Mouse (Mus musculus) midbrain, embryonic 15.5 days (tissue): Measurements from ENCODE around the gene Rcan2. TPM values are rescaled to one million over a fixed set of nuclear protein-coding genes. Genes with fewer than 3 reads are reported as not detected.
A peak's percentile ranks its signal among the peaks of the same experiment; 100 is the strongest.

ENCODE experiments used
- ATAC-seq: fragments of 200-750 bp; cut with Nextera tagmentation; replicated peaks from 2 replicates; pipeline ENCODE4 v1.8.0; 2017; ENCODE audit warnings: moderate TSS enrichment
- H3K27ac ChIP-seq: fragments of 300-500 bp; sonication (generic); 2 replicates; pipeline ENCODE4 v1.5.1; 2015; ENCODE audit warnings: mild to moderate bottlenecking, inconsistent platforms
- H3K27me3 ChIP-seq: fragments of 300-500 bp; sonication (generic); replicated peaks from 2 replicates; pipeline ENCODE4 v1.6.1; 2015; ENCODE audit warnings: inconsistent platforms
- H3K36me3 ChIP-seq: fragments of 300-500 bp; sonication (generic); replicated peaks from 2 replicates; pipeline ENCODE4 v1.6.1; 2015; ENCODE audit warnings: inconsistent platforms
- H3K4me1 ChIP-seq: fragments of 300-500 bp; sonication (generic); 2 replicates; pipeline ENCODE4 v1.6.1; 2015; ENCODE audit warnings: inconsistent platforms
- H3K4me2 ChIP-seq: fragments of 300-500 bp; sonication (generic); 2 replicates; pipeline ENCODE4 v1.6.1; 2015; ENCODE audit warnings: inconsistent platforms, mild to moderate bottlenecking, moderate library complexity
- H3K4me3 ChIP-seq: fragments of 300-500 bp; sonication (generic); 2 replicates; pipeline ENCODE4 v1.5.1; 2015; ENCODE audit warnings: mild to moderate bottlenecking, inconsistent platforms
- H3K9ac ChIP-seq: fragments of 300-500 bp; sonication (generic); 2 replicates; pipeline ENCODE4 v1.6.1; 2015; ENCODE audit warnings: mild to moderate bottlenecking, inconsistent platforms
- H3K9me3 ChIP-seq: fragments of 300-500 bp; sonication (generic); 2 replicates; pipeline ENCODE4 v1.6.1; 2016; ENCODE audit warnings: inconsistent platforms
- WGBS: fragments of 180-500 bp; shearing (Covaris S2); methylation state at CpG from one replicate; pipeline ENCODE4 v1.1.7; 2015; ENCODE audit warnings: mixed read lengths; 5-methylcytosine and 5-hydroxymethylcytosine counted together
- polyA plus RNA-seq: library from polyadenylated mRNA; unstranded; fragments of >200 nt; fragmentation: Nextera tagmentation; extraction: Ambion mirVana; gene quantifications from 2 replicates; pipeline ENCODE4 v1.2.1, GENCODE M21; 2015

Rcan2 gene
- polyA plus RNA-seq, 1 experiment from 2014 or later: 128 TPM

DNA sequence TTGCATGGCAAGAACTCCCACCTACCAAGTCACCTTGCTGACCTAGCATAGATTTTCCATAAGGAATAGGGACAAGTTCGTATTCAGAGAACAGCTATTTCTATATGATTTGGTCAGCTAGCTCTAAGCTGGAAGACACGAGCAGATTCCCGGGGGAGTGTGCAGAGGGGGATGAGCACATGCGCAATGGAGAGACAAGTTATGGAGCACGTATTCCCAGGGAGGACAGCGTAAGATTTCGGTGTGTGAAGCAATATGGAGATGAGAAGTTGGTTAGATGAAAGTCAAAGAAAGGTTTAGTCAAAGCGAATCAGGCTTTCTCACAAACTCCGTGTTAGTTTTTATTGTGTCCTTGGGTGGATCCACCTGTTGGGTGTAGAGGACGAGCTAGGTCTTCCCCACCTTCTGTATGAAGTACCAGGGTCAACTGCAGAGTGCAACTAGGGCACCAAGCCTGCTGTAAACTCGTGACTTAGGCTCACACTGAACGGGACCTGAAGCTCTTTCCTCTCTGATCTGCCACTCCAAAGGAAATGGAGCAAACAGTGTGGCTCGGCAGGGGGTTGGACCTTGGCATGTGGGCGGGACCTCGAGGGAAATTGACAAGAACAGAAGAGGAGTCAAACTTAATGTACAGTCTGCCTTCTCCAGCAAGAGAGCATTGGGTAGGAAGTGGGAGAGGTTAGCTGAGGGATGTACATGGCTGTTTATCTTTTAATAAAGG is 31.4 kb downstream of the Rcan2 start:
- no peaks in the 10 kb centered on the region for H3K9me3 ChIP-seq
- no peak overlapping the region for H3K4me3 ChIP-seq
- no peak overlapping the region for H3K4me2 ChIP-seq
- no peak overlapping the region for H3K27ac ChIP-seq
- no peaks in the 10 kb centered on the region for H3K27me3 ChIP-seq
- H3K9ac ChIP-seq: no peak overlapping the region
- 77% methylated on average over 15 of the region's 15 CpGs for WGBS
- peaks cover 5% of the 10 kb centered on the region; the same call in 1 of the 2 replicates for H3K4me1 ChIP-seq
- H3K36me3 ChIP-seq: no peaks in the 10 kb centered on the region
- no peak for ATAC-seq

DNA sequence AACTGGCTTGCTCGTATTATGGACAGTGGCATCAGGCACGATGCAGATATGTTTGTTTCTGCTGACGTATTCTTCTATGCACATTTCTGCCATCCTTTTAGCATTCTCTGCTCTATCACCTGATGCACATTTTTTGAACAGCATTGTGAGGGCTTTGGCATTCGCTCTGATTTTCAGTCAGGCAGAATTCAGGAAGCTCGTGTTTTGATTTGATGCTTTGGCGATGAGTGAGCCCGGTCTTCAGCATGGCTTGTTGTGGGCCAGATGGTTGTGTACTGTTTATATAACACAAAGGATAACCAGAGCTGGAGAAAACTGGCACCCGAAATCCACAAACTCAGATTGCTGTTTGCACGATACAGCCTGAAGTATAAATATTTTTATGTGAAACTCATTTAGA is 39.1 kb downstream of the Rcan2 start:
- H3K27me3 ChIP-seq: no peaks in the 10 kb centered on the region
- H3K27ac ChIP-seq: no peak overlapping the region
- H3K9ac ChIP-seq: no peak overlapping the region
- H3K4me3 ChIP-seq: no peak overlapping the region
- H3K36me3 ChIP-seq: no peaks in the 10 kb centered on the region
- WGBS: 91% methylated on average over 9 of the region's 9 CpGs
- no peaks in the 10 kb centered on the region for H3K9me3 ChIP-seq
- no peak overlapping the region for H3K4me2 ChIP-seq
- ATAC-seq: no peak
- no peaks in the 10 kb centered on the region for H3K4me1 ChIP-seq

DNA sequence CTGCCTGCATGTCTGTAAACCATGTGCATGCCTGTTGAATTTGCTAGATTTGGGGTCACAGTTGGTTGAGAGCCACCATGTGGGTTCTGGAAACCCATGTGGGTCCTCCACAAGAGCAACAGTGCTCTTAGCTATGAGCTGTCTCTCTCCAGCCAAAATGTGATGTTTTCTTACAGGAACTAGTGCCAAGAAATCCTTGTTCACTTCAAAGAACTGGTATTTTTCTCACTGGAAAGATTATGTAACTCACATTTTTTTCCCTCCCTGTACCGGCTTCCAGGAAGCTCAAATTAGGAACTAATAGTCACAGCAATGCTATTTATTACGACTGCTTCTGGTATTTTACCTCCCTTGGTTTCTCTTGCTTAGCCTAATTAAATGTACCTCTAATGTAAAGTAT is 45.6 kb downstream of the Rcan2 start:
- Histone ChIP-seq H3K4me2 (no peak overlapping the region), H3K9me3 (no peaks in the 10 kb centered on the region), H3K27ac (no peak overlapping the region), H3K9ac (no peak overlapping the region), H3K27me3 (no peaks in the 10 kb centered on the region), H3K36me3 (no peaks in the 10 kb centered on the region), H3K4me1 (no peaks in the 10 kb centered on the region), H3K4me3 (no peak overlapping the region)
- no peak for ATAC-seq
- WGBS: 80% methylated on average over 2 of the region's 2 CpGs

DNA sequence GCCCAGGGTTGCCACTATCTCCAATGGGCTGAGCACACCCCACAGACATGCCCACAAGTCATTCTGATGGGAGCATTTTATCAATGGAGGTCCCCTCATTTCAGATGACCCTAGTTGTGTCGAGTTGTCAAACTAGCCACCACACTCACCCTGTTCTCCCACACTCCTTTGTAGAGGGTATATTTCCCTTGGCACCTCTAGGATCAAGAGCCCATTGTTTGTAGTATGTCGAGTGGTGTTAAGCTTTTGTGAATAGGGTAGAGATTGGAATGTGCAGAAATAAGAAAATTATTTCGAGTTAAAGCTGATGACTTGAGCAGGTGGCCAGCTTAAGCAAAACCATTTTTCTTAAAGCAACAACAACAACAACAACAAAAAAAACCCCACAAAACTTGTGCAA is 47.8 kb downstream of the Rcan2 start:
- Histone ChIP-seq H3K36me3 (no peaks in the 10 kb centered on the region), H3K4me2 (no peak overlapping the region), H3K9ac (no peak overlapping the region), H3K4me3 (no peak overlapping the region), H3K27ac (no peak overlapping the region), H3K27me3 (no peaks in the 10 kb centered on the region), H3K9me3 (no peaks in the 10 kb centered on the region), H3K4me1 (no peaks in the 10 kb centered on the region)
- 74% methylated on average over 3 of the region's 3 CpGs for WGBS
- no peak for ATAC-seq

DNA sequence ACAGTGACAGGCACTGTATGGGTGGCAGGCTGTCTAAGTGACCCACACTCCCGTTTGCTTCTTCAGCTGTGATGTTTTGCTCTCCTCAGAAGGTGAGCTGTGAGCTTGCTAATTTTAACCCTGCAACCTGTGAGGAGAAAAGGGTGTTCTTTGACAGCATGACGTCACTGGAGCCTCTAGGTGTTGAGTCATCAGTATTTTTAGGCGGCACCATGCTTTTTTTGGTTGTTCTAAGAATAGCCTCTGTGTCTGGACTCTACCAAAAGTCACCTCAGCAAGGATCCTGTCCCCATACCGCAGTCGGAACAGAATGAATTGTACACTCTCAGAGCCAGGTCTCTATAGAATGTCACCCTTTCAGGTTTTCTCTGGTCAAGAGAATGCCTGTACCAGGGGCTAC is 54.0 kb downstream of the Rcan2 start:
- no peak for ATAC-seq

DNA sequence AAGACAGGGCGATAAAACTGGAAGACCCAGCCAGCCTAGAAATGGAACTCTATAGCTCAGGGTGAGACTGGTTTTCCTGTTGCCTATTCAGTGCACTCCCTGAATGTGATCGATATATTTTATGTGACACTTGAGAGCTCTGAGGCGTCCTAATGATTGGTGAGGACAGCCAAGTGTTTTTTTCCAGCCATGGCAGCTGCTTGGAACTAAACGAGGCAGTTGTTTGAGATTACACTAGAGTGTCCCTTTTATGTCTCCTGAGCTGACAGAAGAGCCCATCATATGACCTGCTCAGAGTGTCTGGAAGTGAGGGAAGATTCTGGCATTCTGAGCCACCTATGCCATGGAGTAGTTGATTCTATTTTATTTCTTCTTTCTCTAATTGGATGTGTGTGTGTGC is 54.9 kb downstream of the Rcan2 start:
- no peaks in the 10 kb centered on the region for H3K9me3 ChIP-seq
- no peak for ATAC-seq
- no peak overlapping the region for H3K4me3 ChIP-seq
- H3K4me2 ChIP-seq: no peak overlapping the region
- 70% methylated on average over 4 of the region's 4 CpGs for WGBS
- no peaks in the 10 kb centered on the region for H3K4me1 ChIP-seq
- H3K27ac ChIP-seq: no peak overlapping the region
- no peaks in the 10 kb centered on the region for H3K27me3 ChIP-seq
- H3K36me3 ChIP-seq: no peaks in the 10 kb centered on the region
- H3K9ac ChIP-seq: no peak overlapping the region

More for the DNA sequence above, 54.0 kb downstream of the Rcan2 start:
- Histone ChIP-seq H3K27ac (no peak overlapping the region), H3K4me3 (no peak overlapping the region), H3K4me1 (no peaks in the 10 kb centered on the region), H3K27me3 (no peaks in the 10 kb centered on the region), H3K36me3 (no peaks in the 10 kb centered on the region), H3K4me2 (no peak overlapping the region), H3K9ac (no peak overlapping the region), H3K9me3 (no peaks in the 10 kb centered on the region)
- WGBS: 85% methylated on average over 5 of the region's 5 CpGs

DNA sequence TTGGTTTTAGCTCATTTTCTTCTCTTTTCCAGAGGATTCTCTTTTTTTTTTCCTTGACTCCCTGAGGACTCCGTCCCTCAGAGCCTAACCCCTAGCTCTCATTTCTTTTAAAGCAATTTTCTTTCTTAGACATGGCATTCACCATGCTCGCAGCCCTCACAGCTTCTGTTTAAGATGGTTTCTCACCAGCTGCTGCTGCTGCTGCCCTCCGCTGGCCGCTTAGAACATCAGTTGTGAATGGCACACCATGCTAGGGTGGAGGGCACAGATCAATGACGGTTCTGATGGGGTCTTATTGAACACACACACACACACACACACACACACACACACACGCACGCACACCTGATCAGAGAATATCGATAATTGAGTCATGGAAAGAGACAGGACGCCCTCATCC is 67.7 kb downstream of the Rcan2 start:
- no peaks in the 10 kb centered on the region for H3K27me3 ChIP-seq
- ATAC-seq: no peak

DNA sequence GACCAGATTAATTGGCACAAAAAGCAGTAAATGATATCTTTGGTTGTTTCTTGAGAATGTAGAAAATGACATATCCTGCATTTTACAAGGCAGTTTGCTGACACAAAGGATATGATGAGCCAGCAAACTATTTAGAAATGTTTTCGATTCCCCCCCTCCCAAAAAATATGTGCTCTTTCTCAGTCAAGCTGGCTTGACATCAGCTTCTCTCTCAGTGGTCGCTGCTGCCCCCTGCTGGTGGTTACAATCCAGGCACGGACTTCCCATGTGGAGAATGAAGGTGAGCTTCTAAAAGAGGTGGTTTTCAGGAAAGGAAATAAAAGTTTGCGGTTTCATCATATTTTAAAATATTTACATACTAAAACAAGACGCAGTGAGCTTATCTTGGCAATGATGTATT is 68.5 kb downstream of the Rcan2 start:
- 22% methylated on average over 5 of the region's 5 CpGs for WGBS
- Histone ChIP-seq H3K27me3 (no peaks in the 10 kb centered on the region), H3K9ac (no peak overlapping the region), H3K36me3 (no peaks in the 10 kb centered on the region), H3K4me3 (no peak overlapping the region), H3K27ac (no peak overlapping the region), H3K4me1 (no peaks in the 10 kb centered on the region), H3K9me3 (no peaks in the 10 kb centered on the region), H3K4me2 (no peak overlapping the region)
- no peak; the same call in 1 of the 2 replicates for ATAC-seq

More for the DNA sequence above, 67.7 kb downstream of the Rcan2 start:
- H3K27ac ChIP-seq: no peak overlapping the region
- H3K9ac ChIP-seq: no peak overlapping the region
- H3K4me1 ChIP-seq: no peaks in the 10 kb centered on the region
- no peaks in the 10 kb centered on the region for H3K36me3 ChIP-seq
- H3K4me2 ChIP-seq: no peak overlapping the region
- no peak overlapping the region for H3K4me3 ChIP-seq
- 88% methylated on average over 9 of the region's 9 CpGs for WGBS
- no peaks in the 10 kb centered on the region for H3K9me3 ChIP-seq

DNA sequence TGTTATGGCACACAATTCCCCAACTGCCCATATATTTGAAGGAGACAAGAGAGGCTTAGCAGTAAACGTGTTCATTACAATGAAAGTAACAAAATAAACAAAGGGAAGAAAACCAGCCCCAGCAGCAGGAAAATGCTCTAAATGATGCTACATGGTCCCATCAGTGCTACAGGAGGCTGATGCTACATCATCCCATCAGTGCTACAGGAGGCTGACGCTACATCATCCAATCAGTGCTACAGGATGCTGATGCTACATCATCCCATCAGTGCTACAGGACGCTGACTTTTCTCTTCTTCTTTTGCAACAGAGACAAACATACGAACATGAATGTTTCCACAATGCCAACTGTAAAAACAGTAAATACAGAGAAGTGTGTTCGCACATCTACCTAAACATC is 73.3 kb downstream of the Rcan2 start:
- no peak overlapping the region for H3K27ac ChIP-seq
- no peak overlapping the region for H3K4me3 ChIP-seq
- no peaks in the 10 kb centered on the region for H3K36me3 ChIP-seq
- no peaks in the 10 kb centered on the region for H3K9me3 ChIP-seq
- ATAC-seq: no peak
- no peak overlapping the region for H3K4me2 ChIP-seq
- H3K9ac ChIP-seq: no peak overlapping the region
- whole genome bisulfite sequencing: 80% methylated on average over 5 of the region's 5 CpGs
- H3K4me1 ChIP-seq: no peaks in the 10 kb centered on the region
- H3K27me3 ChIP-seq: no peaks in the 10 kb centered on the region

DNA sequence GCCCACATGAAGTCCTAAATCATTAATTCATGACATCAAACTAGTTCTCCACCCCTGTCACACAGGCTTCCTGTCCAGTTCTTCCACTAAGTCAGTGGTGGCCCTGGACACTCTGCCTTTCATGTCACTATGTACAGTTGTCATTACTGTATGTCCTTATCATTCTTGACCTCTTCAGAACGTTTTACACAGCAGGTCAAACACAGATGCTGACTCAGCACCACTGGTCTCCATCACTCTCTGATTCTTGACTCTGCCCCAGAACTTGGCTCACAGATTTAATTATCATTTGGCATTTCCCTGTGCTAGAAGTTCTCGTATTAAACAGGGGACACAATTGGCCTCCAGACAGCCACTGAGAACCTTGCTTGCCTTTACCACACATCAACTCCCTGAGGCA is 76.3 kb downstream of the Rcan2 start:
- no peak overlapping the region for H3K4me3 ChIP-seq
- no peaks in the 10 kb centered on the region for H3K36me3 ChIP-seq
- H3K4me1 ChIP-seq: no peaks in the 10 kb centered on the region
- no peak overlapping the region for H3K4me2 ChIP-seq
- H3K9me3 ChIP-seq: no peaks in the 10 kb centered on the region
- WGBS: 58% methylated on average over 2 of the region's 2 CpGs
- ATAC-seq: no peak
- no peak overlapping the region for H3K27ac ChIP-seq
- H3K27me3 ChIP-seq: no peaks in the 10 kb centered on the region
- no peak overlapping the region for H3K9ac ChIP-seq

DNA sequence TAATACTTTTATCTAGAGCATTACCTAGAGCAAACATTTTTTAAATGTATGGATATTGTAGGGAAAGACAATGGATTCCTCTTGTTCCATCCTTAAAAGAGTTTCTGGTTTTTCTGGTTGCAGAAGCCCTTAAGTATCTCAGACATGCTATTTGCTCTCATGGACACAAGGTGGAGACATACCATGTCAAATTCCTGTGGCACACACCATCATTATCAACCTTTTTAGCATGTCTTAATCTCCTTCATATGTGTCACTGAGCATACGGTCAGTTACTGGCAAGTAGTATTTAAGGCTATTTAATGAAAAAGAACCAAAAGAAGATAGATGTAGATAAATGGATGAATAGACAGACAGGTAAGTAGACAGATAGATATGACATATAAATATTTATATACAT is 81.9 kb downstream of the Rcan2 start:
- H3K27ac ChIP-seq: no peak overlapping the region
- H3K27me3 ChIP-seq: no peaks in the 10 kb centered on the region
- 7% methylated on average over 1 of the region's 1 CpGs for WGBS
- H3K4me1 ChIP-seq: no peaks in the 10 kb centered on the region
- H3K9ac ChIP-seq: no peak overlapping the region
- H3K36me3 ChIP-seq: no peaks in the 10 kb centered on the region
- H3K4me2 ChIP-seq: no peak overlapping the region
- no peak overlapping the region for H3K4me3 ChIP-seq
- peak; percentile 81 for ATAC-seq
- no peaks in the 10 kb centered on the region for H3K9me3 ChIP-seq

DNA sequence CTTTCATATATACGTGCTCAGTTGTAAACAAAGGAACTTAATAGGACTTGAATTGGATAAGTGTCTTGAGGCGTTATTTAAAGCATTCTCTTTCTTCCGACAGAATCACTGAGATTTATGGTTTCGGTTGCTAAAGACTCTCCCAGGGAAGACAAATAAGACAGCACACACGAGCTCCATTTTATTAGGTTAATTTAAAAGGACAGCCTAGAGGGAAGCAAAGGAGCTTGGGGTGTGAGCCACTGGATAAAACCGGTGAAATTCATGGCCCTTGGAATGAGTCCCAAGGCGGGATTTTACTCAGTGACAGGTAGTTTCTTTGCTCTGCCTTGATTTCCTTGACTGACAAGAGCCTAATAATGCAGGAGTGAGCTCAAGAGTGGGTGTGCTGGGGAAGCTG is 85.1 kb downstream of the Rcan2 start:
- H3K4me1 ChIP-seq: no peaks in the 10 kb centered on the region
- H3K27ac ChIP-seq: no peak overlapping the region
- H3K9ac ChIP-seq: no peak overlapping the region
- WGBS: 65% methylated on average over 7 of the region's 7 CpGs
- no peak overlapping the region for H3K4me2 ChIP-seq
- no peaks in the 10 kb centered on the region for H3K9me3 ChIP-seq
- no peak overlapping the region for H3K4me3 ChIP-seq
- H3K36me3 ChIP-seq: no peaks in the 10 kb centered on the region
- no peaks in the 10 kb centered on the region for H3K27me3 ChIP-seq
- no peak for ATAC-seq

DNA sequence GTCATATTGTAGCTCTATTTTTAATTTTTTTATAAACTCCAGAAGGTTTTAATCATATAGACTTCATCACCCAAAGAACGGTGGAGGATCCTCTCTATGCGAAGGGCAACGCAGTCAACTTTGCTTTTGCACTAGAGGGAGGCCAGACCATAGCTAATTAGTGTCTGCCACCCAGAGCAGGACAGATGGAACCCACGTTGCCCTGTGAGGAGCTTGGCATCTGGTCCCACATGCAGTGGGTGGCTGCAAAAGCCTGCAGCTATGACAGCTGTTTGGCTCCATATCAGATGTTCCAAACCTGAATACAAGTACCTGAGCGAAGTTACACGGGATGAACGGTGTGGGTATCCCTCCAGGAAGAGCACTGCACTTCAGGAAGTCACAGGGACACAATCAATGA is 86.8 kb downstream of the Rcan2 start:
- Histone ChIP-seq H3K27me3 (no peaks in the 10 kb centered on the region), H3K4me2 (no peak overlapping the region), H3K4me1 (no peaks in the 10 kb centered on the region), H3K9me3 (no peaks in the 10 kb centered on the region), H3K9ac (no peak overlapping the region), H3K36me3 (no peaks in the 10 kb centered on the region), H3K27ac (no peak overlapping the region), H3K4me3 (no peak overlapping the region)
- ATAC-seq: no peak
- 83% methylated on average over 7 of the region's 7 CpGs for WGBS
